Mouse (Mus musculus): Measurements from ENCODE around the gene Lrrk1. TPM values are rescaled to one million over a fixed set of nuclear protein-coding genes. Genes with fewer than 3 reads are reported as not detected.

Lrrk1 gene
- polyA plus RNA-seq, 1 experiment from 2014 or later, result 1.7 TPM

- 82% methylated on average over 6 of the region's 6 CpGs for WGBS
- no peak overlapping the region for H3K4me2 ChIP-seq (ENCODE audit: low read length)
- no peak overlapping the region for H3K4me3 ChIP-seq (ENCODE audit: low read depth, low read length)
- no peak overlapping the region for H3K9ac ChIP-seq (ENCODE audit: low read length)
- H3K36me3 ChIP-seq (ENCODE audit: control insufficient read depth, insufficient read depth, low read length), result no peaks in the 10 kb centered on the region
- no peak overlapping the region for H3K27ac ChIP-seq (ENCODE audit: low read depth, low read length)
- DNase-seq (ENCODE audit: low spot score), result no peak
- no peaks in the 10 kb centered on the region for H3K4me1 ChIP-seq (ENCODE audit: control insufficient read depth, insufficient read depth, low read length)
- no peak for ATAC-seq
- no peaks in the 10 kb centered on the region for H3K27me3 ChIP-seq (replicated peaks; ENCODE audit: control insufficient read depth, insufficient read depth, low read length)
- no peaks in the 10 kb centered on the region for H3K9me3 ChIP-seq (replicated peaks; ENCODE audit: control insufficient read depth, low read length)
Measured at GRCm38 (mm10) chr7:66370970-66371369, 17.2 kb downstream of the Lrrk1 start.

DNA sequence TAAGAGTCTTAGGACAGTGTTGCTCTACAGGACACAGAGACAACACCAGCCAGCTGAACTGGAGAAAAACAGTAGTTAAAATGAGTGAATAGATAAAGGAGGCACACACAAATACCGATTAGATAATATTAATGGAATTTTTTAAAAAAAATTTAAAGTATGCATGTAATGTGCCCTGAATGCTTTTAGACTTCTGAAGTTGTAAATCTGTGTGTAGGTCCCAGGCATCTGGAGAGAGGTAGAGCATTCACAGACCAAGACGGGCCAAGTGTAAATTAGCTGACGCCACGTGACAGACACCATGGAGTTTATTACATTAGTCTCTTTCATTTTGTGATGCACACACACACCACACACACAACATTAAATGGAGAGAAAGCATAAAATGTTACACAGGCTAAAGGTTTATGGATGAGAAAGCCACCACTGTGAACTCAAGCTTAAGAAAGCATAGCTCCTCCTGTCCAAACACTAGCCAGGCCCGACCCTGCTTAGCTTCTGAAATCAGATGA lies 18.2 kb downstream of the Lrrk1 start:
- H3K9me3 ChIP-seq (replicated peaks; ENCODE audit: control insufficient read depth, low read length), result no peaks in the 10 kb centered on the region
- H3K9ac ChIP-seq (ENCODE audit: low read length), result no peak overlapping the region
- no peak overlapping the region for H3K4me3 ChIP-seq (ENCODE audit: low read depth, low read length)
- ATAC-seq (no peak), DNase-seq (ENCODE audit: low spot score) (no peak)
- no peaks in the 10 kb centered on the region for H3K36me3 ChIP-seq (ENCODE audit: control insufficient read depth, insufficient read depth, low read length)
- H3K4me1 ChIP-seq (ENCODE audit: control insufficient read depth, insufficient read depth, low read length), result no peaks in the 10 kb centered on the region
- no peaks in the 10 kb centered on the region for H3K27me3 ChIP-seq (replicated peaks; ENCODE audit: control insufficient read depth, insufficient read depth, low read length)
- 88% methylated on average over 5 of the region's 5 CpGs for WGBS
- no peak overlapping the region for H3K4me2 ChIP-seq (ENCODE audit: low read length)
- no peak overlapping the region for H3K27ac ChIP-seq (ENCODE audit: low read depth, low read length)

DNA sequence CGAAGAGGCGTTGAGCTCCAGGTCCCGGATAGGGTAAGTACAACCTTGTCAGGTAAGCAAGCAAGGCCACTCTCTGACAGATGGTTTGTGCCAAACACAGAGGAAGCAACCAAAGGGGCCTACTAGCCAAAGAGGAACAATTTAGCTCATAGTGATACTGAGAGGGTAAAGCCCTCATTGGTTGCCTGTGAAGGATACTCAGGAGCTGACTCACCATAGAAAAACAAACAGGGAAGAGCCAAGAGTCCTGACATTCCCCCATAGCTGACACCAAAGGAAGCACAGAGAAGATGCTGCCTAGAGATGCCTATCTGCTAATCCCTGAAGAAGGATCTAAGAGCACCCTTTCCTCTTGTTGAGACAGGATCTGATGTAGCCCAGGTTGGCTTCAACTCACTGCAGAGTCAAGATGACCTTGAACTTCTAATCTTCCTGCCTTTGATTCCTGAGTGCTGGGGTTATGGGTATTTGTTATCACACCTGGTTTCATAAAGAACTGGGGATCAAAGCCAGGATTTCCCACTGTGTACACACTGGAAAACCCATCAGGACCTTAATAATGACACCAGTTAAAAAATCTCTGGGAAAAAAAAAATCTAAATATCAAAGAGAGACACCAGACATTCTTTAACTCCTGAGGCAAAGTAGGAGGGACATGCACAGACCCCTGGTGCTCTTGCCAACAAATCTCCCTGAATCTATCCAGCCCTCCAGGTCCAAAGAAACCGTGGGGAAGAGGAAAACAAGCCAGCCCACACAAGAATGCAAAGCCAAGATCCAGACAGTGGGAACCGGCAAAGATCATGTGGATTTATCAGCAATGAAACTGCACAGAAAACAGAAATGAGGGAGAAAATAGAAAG lies 18.8 kb downstream of the Lrrk1 start:
- H3K9ac ChIP-seq (ENCODE audit: low read length), result no peak overlapping the region
- no peak overlapping the region for H3K4me2 ChIP-seq (ENCODE audit: low read length)
- ATAC-seq (no peak), DNase-seq (ENCODE audit: low spot score) (no peak)
- no peaks in the 10 kb centered on the region for H3K36me3 ChIP-seq (ENCODE audit: control insufficient read depth, insufficient read depth, low read length)
- no peak overlapping the region for H3K27ac ChIP-seq (ENCODE audit: low read depth, low read length)
- no peaks in the 10 kb centered on the region for H3K9me3 ChIP-seq (replicated peaks; ENCODE audit: control insufficient read depth, low read length)
- no peaks in the 10 kb centered on the region for H3K27me3 ChIP-seq (replicated peaks; ENCODE audit: control insufficient read depth, insufficient read depth, low read length)
- H3K4me3 ChIP-seq (ENCODE audit: low read depth, low read length), result no peak overlapping the region
- H3K4me1 ChIP-seq (ENCODE audit: control insufficient read depth, insufficient read depth, low read length), result no peaks in the 10 kb centered on the region
- 69% methylated on average over 5 of the region's 5 CpGs for WGBS

- Histone ChIP-seq H3K4me1 (ENCODE audit: control insufficient read depth, insufficient read depth, low read length) (no peaks in the 10 kb centered on the region), H3K9ac (ENCODE audit: low read length) (no peak within 1 kb of the TSS), H3K27ac (ENCODE audit: low read depth, low read length) (no peak within 1 kb of the TSS), H3K9me3 (replicated peaks; ENCODE audit: control insufficient read depth, low read length) (no peaks in the 10 kb centered on the region), H3K4me3 (ENCODE audit: low read depth, low read length) (no peak within 1 kb of the TSS), H3K4me2 (ENCODE audit: low read length) (no peak within 1 kb of the TSS), H3K27me3 (replicated peaks; ENCODE audit: control insufficient read depth, insufficient read depth, low read length) (no peaks in the 10 kb centered on the region), H3K36me3 (ENCODE audit: control insufficient read depth, insufficient read depth, low read length) (no peaks in the 10 kb centered on the region)
- ATAC-seq (no peak), DNase-seq (ENCODE audit: low spot score) (no peak)
- 66% methylated on average over 2 of the region's 2 CpGs for WGBS
Measured at GRCm38 (mm10) chr7:66365904-66366303, 22.2 kb downstream of the Lrrk1 start, which contains the start of gene Gm10974. Gene Gm10974 (plus strand): TSS chr7:66365905.

GRCm38 (mm10) chr7:66365411-66365810 lies 22.7 kb downstream of the Lrrk1 start:
- no peak overlapping the region for H3K27ac ChIP-seq (ENCODE audit: low read depth, low read length)
- H3K4me3 ChIP-seq (ENCODE audit: low read depth, low read length), result no peak overlapping the region
- H3K9me3 ChIP-seq (replicated peaks; ENCODE audit: control insufficient read depth, low read length), result no peaks in the 10 kb centered on the region
- no peaks in the 10 kb centered on the region for H3K36me3 ChIP-seq (ENCODE audit: control insufficient read depth, insufficient read depth, low read length)
- no peak overlapping the region for H3K4me2 ChIP-seq (ENCODE audit: low read length)
- no peak for DNase-seq (ENCODE audit: low spot score)
- no peaks in the 10 kb centered on the region for H3K4me1 ChIP-seq (ENCODE audit: control insufficient read depth, insufficient read depth, low read length)
- ATAC-seq, result no peak
- 77% methylated on average over 2 of the region's 2 CpGs for WGBS
- no peaks in the 10 kb centered on the region for H3K27me3 ChIP-seq (replicated peaks; ENCODE audit: control insufficient read depth, insufficient read depth, low read length)
- H3K9ac ChIP-seq (ENCODE audit: low read length), result no peak overlapping the region

DNA sequence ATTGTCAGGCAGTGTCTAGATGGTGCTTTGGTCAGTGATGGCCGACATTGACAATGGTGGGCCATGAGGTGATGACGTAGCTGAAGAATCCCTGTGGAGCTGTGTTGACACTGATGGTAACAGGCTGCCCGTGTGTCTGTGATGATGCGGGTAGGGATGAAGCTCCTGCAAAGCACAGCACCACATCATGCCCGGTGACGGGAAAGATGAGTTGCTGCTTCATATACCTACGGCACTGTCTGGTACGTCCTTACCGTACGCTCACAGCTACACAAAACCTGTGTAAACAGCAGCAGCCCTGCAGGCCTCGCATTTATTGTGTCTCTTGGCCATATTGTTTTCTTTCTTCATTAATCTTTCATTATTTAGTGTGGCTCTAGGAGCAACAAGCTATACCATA lies 23.7 kb downstream of the Lrrk1 start:
- 93% methylated on average over 11 of the region's 11 CpGs for WGBS
- DNase-seq (ENCODE audit: low spot score), result no peak
- Histone ChIP-seq H3K4me2 (ENCODE audit: low read length) (no peak overlapping the region), H3K9ac (ENCODE audit: low read length) (no peak overlapping the region), H3K9me3 (replicated peaks; ENCODE audit: control insufficient read depth, low read length) (no peaks in the 10 kb centered on the region), H3K4me1 (ENCODE audit: control insufficient read depth, insufficient read depth, low read length) (no peaks in the 10 kb centered on the region), H3K36me3 (ENCODE audit: control insufficient read depth, insufficient read depth, low read length) (no peaks in the 10 kb centered on the region), H3K4me3 (ENCODE audit: low read depth, low read length) (no peak overlapping the region), H3K27me3 (replicated peaks; ENCODE audit: control insufficient read depth, insufficient read depth, low read length) (no peaks in the 10 kb centered on the region), H3K27ac (ENCODE audit: low read depth, low read length) (no peak overlapping the region)
- ATAC-seq, result no peak

- DNase-seq (ENCODE audit: low spot score), result no peak
- 89% methylated on average over 4 of the region's 4 CpGs for WGBS
- no peak overlapping the region for H3K9ac ChIP-seq (ENCODE audit: low read length)
Measured at GRCm38 (mm10) chr7:66359044-66359443, 29.1 kb downstream of the Lrrk1 start.

DNA sequence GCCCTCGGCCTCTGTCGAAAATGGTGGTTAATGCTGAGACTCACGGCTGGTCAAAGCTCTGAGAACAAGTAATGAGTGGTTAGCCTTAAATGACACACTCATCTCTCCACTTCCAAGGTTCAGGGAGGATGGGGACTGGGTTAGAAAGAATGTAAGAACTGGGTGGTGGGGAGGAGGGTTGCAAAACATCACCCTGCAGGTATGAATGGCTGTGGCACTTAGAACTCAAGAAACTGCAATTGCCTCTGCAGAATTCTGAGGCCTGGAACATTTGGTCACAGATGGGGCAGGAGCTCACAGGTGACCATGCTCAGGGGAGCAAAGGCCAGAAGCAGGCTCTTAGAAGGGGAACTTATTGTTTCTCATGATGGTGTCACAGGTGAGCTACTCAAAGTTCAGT lies 29.7 kb downstream of the Lrrk1 start:
- no peaks in the 10 kb centered on the region for H3K36me3 ChIP-seq (ENCODE audit: control insufficient read depth, insufficient read depth, low read length)
- H3K9ac ChIP-seq (ENCODE audit: low read length), result no peak overlapping the region
- no peak for DNase-seq (ENCODE audit: low spot score)
- H3K9me3 ChIP-seq (replicated peaks; ENCODE audit: control insufficient read depth, low read length), result no peaks in the 10 kb centered on the region
- no peaks in the 10 kb centered on the region for H3K4me1 ChIP-seq (ENCODE audit: control insufficient read depth, insufficient read depth, low read length)
- H3K4me2 ChIP-seq (ENCODE audit: low read length), result no peak overlapping the region
- H3K4me3 ChIP-seq (ENCODE audit: low read depth, low read length), result no peak overlapping the region
- no peak overlapping the region for H3K27ac ChIP-seq (ENCODE audit: low read depth, low read length)
- no peaks in the 10 kb centered on the region for H3K27me3 ChIP-seq (replicated peaks; ENCODE audit: control insufficient read depth, insufficient read depth, low read length)
- WGBS, result 90% methylated on average over 3 of the region's 3 CpGs
- ATAC-seq, result no peak

More at GRCm38 (mm10) chr7:66359044-66359443, 29.1 kb downstream of the Lrrk1 start:
- Histone ChIP-seq H3K4me3 (ENCODE audit: low read depth, low read length) (no peak overlapping the region), H3K4me2 (ENCODE audit: low read length) (no peak overlapping the region), H3K27me3 (replicated peaks; ENCODE audit: control insufficient read depth, insufficient read depth, low read length) (no peaks in the 10 kb centered on the region), H3K36me3 (ENCODE audit: control insufficient read depth, insufficient read depth, low read length) (no peaks in the 10 kb centered on the region), H3K9me3 (replicated peaks; ENCODE audit: control insufficient read depth, low read length) (no peaks in the 10 kb centered on the region), H3K27ac (ENCODE audit: low read depth, low read length) (no peak overlapping the region), H3K4me1 (ENCODE audit: control insufficient read depth, insufficient read depth, low read length) (no peaks in the 10 kb centered on the region)
- no peak for ATAC-seq

DNA sequence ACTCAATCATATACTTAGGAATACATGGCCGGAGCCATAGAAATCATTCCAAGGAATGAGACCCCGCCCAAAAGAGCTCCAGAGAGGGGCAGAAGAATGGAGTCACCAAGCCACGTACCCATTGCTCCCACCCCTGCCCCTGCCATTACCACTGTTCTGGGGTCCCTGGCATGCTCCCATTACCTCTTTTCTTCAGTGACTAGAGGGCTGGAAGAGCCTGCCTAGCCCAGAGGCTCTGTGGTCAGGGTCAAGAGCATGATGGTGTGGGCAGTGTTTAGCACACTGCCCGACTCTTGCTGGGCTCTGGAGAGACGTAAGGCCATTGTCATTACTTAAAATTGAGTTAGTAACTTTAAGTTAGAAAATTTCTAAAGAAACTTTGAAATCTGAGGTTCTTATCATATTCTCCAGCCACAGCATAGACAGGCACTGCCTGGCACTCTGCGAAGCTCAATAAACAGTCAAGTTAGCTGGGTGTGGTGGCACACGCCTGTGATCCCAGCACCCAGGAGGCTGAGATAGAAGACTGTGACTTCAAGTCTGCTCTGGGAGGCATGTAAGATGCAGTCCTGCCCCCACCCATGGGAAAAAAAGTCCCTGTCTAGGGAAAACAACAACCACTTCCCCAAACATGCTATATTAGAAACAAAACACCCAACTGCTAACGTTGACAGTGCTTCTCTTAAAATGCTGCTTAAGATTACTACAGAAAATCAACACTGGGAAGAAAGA lies 32.2 kb downstream of the Lrrk1 start:
- Histone ChIP-seq H3K4me3 (ENCODE audit: low read depth, low read length) (no peak overlapping the region), H3K4me2 (ENCODE audit: low read length) (no peak overlapping the region), H3K9me3 (replicated peaks; ENCODE audit: control insufficient read depth, low read length) (no peaks in the 10 kb centered on the region), H3K36me3 (ENCODE audit: control insufficient read depth, insufficient read depth, low read length) (no peaks in the 10 kb centered on the region), H3K9ac (ENCODE audit: low read length) (no peak overlapping the region), H3K4me1 (ENCODE audit: control insufficient read depth, insufficient read depth, low read length) (no peaks in the 10 kb centered on the region), H3K27me3 (replicated peaks; ENCODE audit: control insufficient read depth, insufficient read depth, low read length) (no peaks in the 10 kb centered on the region), H3K27ac (ENCODE audit: low read depth, low read length) (no peak overlapping the region)
- 86% methylated on average over 8 of the region's 8 CpGs for WGBS
- no peak for ATAC-seq
- DNase-seq (ENCODE audit: low spot score), result no peak
